Mouse (Mus musculus) limb, embryonic 10.5 days (tissue): Measurements from ENCODE around the gene Slc25a33. TPM values are rescaled to one million over a fixed set of nuclear protein-coding genes. Genes with fewer than 3 reads are reported as not detected.
"Not testable (repeated sequence)": the region's sequence is repeated elsewhere in the genome, so short reads cannot be mapped to it uniquely, and the experiment has no call there.

Experiments used
- DNase-seq: peaks from one replicate; pipeline ENCODE4 v3.0.0-alpha.2; 2017; ENCODE audit warnings: low spot score
- H3K27ac ChIP-seq: fragments of 300-500 bp; sonication (generic); 2 replicates; pipeline ENCODE4 v1.5.1; 2016; ENCODE audit warnings: mild to moderate bottlenecking
- H3K27me3 ChIP-seq: fragments of 300-500 bp; sonication (generic); 2 replicates; pipeline ENCODE4 v1.6.1; 2016; ENCODE audit warnings: low read depth, mild to moderate bottlenecking; ENCODE audit not compliant: poor library complexity, severe bottlenecking
- H3K36me3 ChIP-seq: fragments of 300-500 bp; sonication (generic); 2 replicates; pipeline ENCODE4 v1.6.1; 2016; ENCODE audit warnings: mild to moderate bottlenecking, moderate library complexity
- H3K4me1 ChIP-seq: fragments of 300-500 bp; sonication (generic); 2 replicates; pipeline ENCODE4 v1.6.1; 2016
- H3K4me3 ChIP-seq: fragments of 300-500 bp; sonication (generic); 2 replicates; pipeline ENCODE4 v1.5.1; 2016; ENCODE audit warnings: mild to moderate bottlenecking, moderate library complexity
- H3K9me3 ChIP-seq: fragments of 300-500 bp; sonication (generic); replicated peaks from 2 replicates; pipeline ENCODE4 v1.6.1; 2016; ENCODE audit warnings: mild to moderate bottlenecking
- WGBS: fragments of 180-500 bp; shearing (Covaris S2); methylation state at CpG from one replicate; pipeline ENCODE4 v1.1.7; 2016; 5-methylcytosine and 5-hydroxymethylcytosine counted together
- polyA plus RNA-seq: library from polyadenylated mRNA; unstranded; fragments of >200 nt; fragmentation: Nextera tagmentation; extraction: Ambion mirVana; gene quantifications from 2 replicates; pipeline ENCODE4 v1.2.1, GENCODE M21; 2016

Slc25a33 gene
- polyA plus RNA-seq, 1 experiment from 2014 or later: 24.5 TPM

GRCm38 (mm10) chr4:149773408-149774093 lies 526 bp downstream of the Slc25a33 start:
- peak; percentile 76 for DNase-seq

GRCm38 (mm10) chr4:149772394-149772793 lies 1.7 kb downstream of the Slc25a33 start:
- WGBS: 11% methylated on average over 2 of the region's 2 CpGs
- Histone ChIP-seq H3K4me3 (peak overlapping the region; percentile 82), H3K36me3 (no peaks in the 10 kb centered on the region), H3K4me1 (peaks cover 29% of the 10 kb centered on the region), H3K27ac (no peak overlapping the region), H3K27me3 (peaks cover 10% of the 10 kb centered on the region; the same call in 1 of the 2 replicates), H3K9me3 (no peaks in the 10 kb centered on the region)
- peak; percentile 46 for DNase-seq

More at GRCm38 (mm10) chr4:149773408-149774093, 526 bp downstream of the Slc25a33 start:
- Histone ChIP-seq H3K27ac (peak overlapping the region; percentile 90), H3K4me3 (peak overlapping the region; percentile 82), H3K27me3 (peaks cover 10% of the 10 kb centered on the region; the same call in 1 of the 2 replicates), H3K4me1 (peaks cover 29% of the 10 kb centered on the region), H3K36me3 (no peaks in the 10 kb centered on the region), H3K9me3 (no peaks in the 10 kb centered on the region)
- under 1% methylated on average over 65 of the region's 65 CpGs for WGBS

GRCm38 (mm10) chr4:149765201-149765600 lies 8.9 kb downstream of the Slc25a33 start:
- WGBS: 92% methylated on average over 5 of the region's 5 CpGs
- Histone ChIP-seq H3K4me3 (no peak overlapping the region), H3K27me3 (no peaks in the 10 kb centered on the region), H3K9me3 (no peaks in the 10 kb centered on the region), H3K4me1 (0 out of 2 replicates have a peak, but pooled peaks cover 6% of the 10 kb centered on the region), H3K27ac (no peak overlapping the region), H3K36me3 (peaks cover 19% of the 10 kb centered on the region)
- DNase-seq: no peak

- no peak for DNase-seq
- Histone ChIP-seq H3K27ac (no peak overlapping the region), H3K4me1 (peaks cover 9% of the 10 kb centered on the region; the same call in 1 of the 2 replicates), H3K27me3 (no peaks in the 10 kb centered on the region), H3K4me3 (no peak overlapping the region), H3K9me3 (no peaks in the 10 kb centered on the region), H3K36me3 (peaks cover 36% of the 10 kb centered on the region)
- WGBS: 92% methylated on average over 2 of the region's 2 CpGs
Measured at GRCm38 (mm10) chr4:149763335-149763734, 10.7 kb downstream of the Slc25a33 start.

- 74% methylated on average over 5 of the region's 5 CpGs for WGBS
- no peak overlapping the region for H3K27ac ChIP-seq
- H3K36me3 ChIP-seq: peaks cover 59% of the 10 kb centered on the region
- H3K9me3 ChIP-seq: no peaks in the 10 kb centered on the region
- no peak overlapping the region for H3K4me3 ChIP-seq
- H3K4me1 ChIP-seq: peaks cover 9% of the 10 kb centered on the region; the same call in 1 of the 2 replicates
- no peaks in the 10 kb centered on the region for H3K27me3 ChIP-seq
- no peak for DNase-seq
Measured at GRCm38 (mm10) chr4:149759517-149759916, 14.6 kb downstream of the Slc25a33 start.

GRCm38 (mm10) chr4:149758423-149758822 lies 15.7 kb downstream of the Slc25a33 start:
- Histone ChIP-seq H3K36me3 (peaks cover 67% of the 10 kb centered on the region), H3K27ac (no peak overlapping the region), H3K27me3 (no peaks in the 10 kb centered on the region), H3K4me3 (no peak overlapping the region), H3K9me3 (no peaks in the 10 kb centered on the region), H3K4me1 (peaks cover 9% of the 10 kb centered on the region; the same call in 1 of the 2 replicates)
- no peak for DNase-seq
- 91% methylated on average over 6 of the region's 6 CpGs for WGBS

- 94% methylated on average over 7 of the region's 7 CpGs for WGBS
- not testable (repeated sequence) for H3K4me3 ChIP-seq, H3K27me3 ChIP-seq, H3K9me3 ChIP-seq, H3K27ac ChIP-seq, DNase-seq
- Histone ChIP-seq H3K36me3 (peaks cover 61% of the 10 kb centered on the region), H3K4me1 (peaks cover 16% of the 10 kb centered on the region)
Measured at GRCm38 (mm10) chr4:149756546-149756945, 17.5 kb downstream of the Slc25a33 start.

- Histone ChIP-seq H3K27me3 (no peaks in the 10 kb centered on the region), H3K4me3 (no peak overlapping the region), H3K9me3 (no peaks in the 10 kb centered on the region), H3K27ac (no peak overlapping the region), H3K36me3 (peaks cover 42% of the 10 kb centered on the region), H3K4me1 (peaks cover 24% of the 10 kb centered on the region)
- 79% methylated on average over 3 of the region's 3 CpGs for WGBS
- no peak for DNase-seq
Measured at GRCm38 (mm10) chr4:149752836-149753235, 21.2 kb downstream of the Slc25a33 start.

GRCm38 (mm10) chr4:149752124-149752799 lies 21.8 kb downstream of the Slc25a33 start:
- WGBS: 30% methylated on average over 17 of the region's 17 CpGs
- H3K4me1 ChIP-seq: peaks cover 24% of the 10 kb centered on the region
- H3K27ac ChIP-seq: no peak overlapping the region
- DNase-seq: peak; percentile 80
- H3K9me3 ChIP-seq: no peaks in the 10 kb centered on the region
- H3K4me3 ChIP-seq: no peak overlapping the region
- peaks cover 37% of the 10 kb centered on the region for H3K36me3 ChIP-seq
- no peaks in the 10 kb centered on the region for H3K27me3 ChIP-seq

- no peaks in the 10 kb centered on the region for H3K27me3 ChIP-seq
- peaks cover 24% of the 10 kb centered on the region for H3K4me1 ChIP-seq
- H3K4me3 ChIP-seq: no peak overlapping the region
- H3K9me3 ChIP-seq: no peaks in the 10 kb centered on the region
- H3K36me3 ChIP-seq: peaks cover 34% of the 10 kb centered on the region
- WGBS: 45% methylated on average over 5 of the region's 5 CpGs
- DNase-seq: no peak
- no peak overlapping the region for H3K27ac ChIP-seq
Measured at GRCm38 (mm10) chr4:149750671-149751070, 23.4 kb downstream of the Slc25a33 start.

- Histone ChIP-seq H3K36me3 (peaks cover 36% of the 10 kb centered on the region), H3K4me1 (peaks cover 24% of the 10 kb centered on the region)
- H3K9me3 ChIP-seq, H3K4me3 ChIP-seq, H3K27ac ChIP-seq, DNase-seq, H3K27me3 ChIP-seq: not testable (repeated sequence)
- WGBS: 94% methylated on average over 3 of the region's 3 CpGs
Measured at GRCm38 (mm10) chr4:149749663-149750015, 24.4 kb downstream of the Slc25a33 start.

GRCm38 (mm10) chr4:149749003-149749662 lies 24.9 kb downstream of the Slc25a33 start:
- H3K36me3 ChIP-seq: peaks cover 38% of the 10 kb centered on the region
- peaks cover 24% of the 10 kb centered on the region for H3K4me1 ChIP-seq
- DNase-seq: no peak
- no peaks in the 10 kb centered on the region for H3K27me3 ChIP-seq
- H3K9me3 ChIP-seq: no peaks in the 10 kb centered on the region
- no peak overlapping the region for H3K4me3 ChIP-seq
- WGBS: 86% methylated on average over 18 of the region's 18 CpGs
- no peak overlapping the region for H3K27ac ChIP-seq

- Histone ChIP-seq H3K4me1 (no peaks in the 10 kb centered on the region), H3K27ac (no peak overlapping the region), H3K36me3 (peaks cover 53% of the 10 kb centered on the region), H3K27me3 (no peaks in the 10 kb centered on the region), H3K4me3 (no peak overlapping the region), H3K9me3 (no peaks in the 10 kb centered on the region)
- DNase-seq: no peak
- WGBS: 89% methylated on average over 7 of the region's 7 CpGs
Measured at GRCm38 (mm10) chr4:149744119-149744518, 30.0 kb downstream of the Slc25a33 start.
